Mouse (Mus musculus) hindbrain, postnatal 0 days (tissue): ENCODE results near the gene Slc37a3. TPM values are rescaled to one million over a fixed set of nuclear protein-coding genes. Genes with fewer than 3 reads are reported as not detected.
"Not testable (repeated sequence)": the region's sequence is repeated elsewhere in the genome, so short reads cannot be mapped to it uniquely, and the experiment has no call there.

ENCODE experiments used
- ATAC-seq: fragments of 200-750 bp; cut with Nextera tagmentation; 2 replicates; pipeline ENCODE4 v1.8.0; 2017; ENCODE audit warnings: mild to moderate bottlenecking, moderate TSS enrichment, moderate library complexity
- DNase-seq: peaks from one replicate; pipeline ENCODE4 v3.0.0-alpha.2; 2015; ENCODE audit warnings: low spot score
- H3K27ac ChIP-seq: fragments of 300-500 bp; sonication (generic); 2 replicates; pipeline ENCODE4 v1.5.1; 2014; ENCODE audit warnings: mild to moderate bottlenecking
- H3K27me3 ChIP-seq: fragments of 300-500 bp; sonication (generic); 2 replicates; pipeline ENCODE4 v1.6.1; 2014; ENCODE audit warnings: low read length, mixed read lengths; ENCODE audit not compliant: insufficient read depth
- H3K36me3 ChIP-seq: fragments of 300-500 bp; sonication (generic); 2 replicates; pipeline ENCODE4 v1.6.1; 2014; ENCODE audit warnings: low read length, mixed read lengths; ENCODE audit not compliant: insufficient read depth
- H3K4me1 ChIP-seq: fragments of 300-500 bp; sonication (generic); 2 replicates; pipeline ENCODE4 v1.6.1; 2014; ENCODE audit warnings: antibody characterized with exemption, low read length, mixed read lengths; ENCODE audit not compliant: insufficient read depth
- H3K4me2 ChIP-seq: fragments of 300-500 bp; sonication (generic); 2 replicates; pipeline ENCODE4 v1.6.1; 2014; ENCODE audit warnings: low read depth, mild to moderate bottlenecking, low read length, moderate library complexity, mixed read lengths
- H3K4me3 ChIP-seq: fragments of 300-500 bp; sonication (generic); 2 replicates; pipeline ENCODE4 v1.5.1; 2014; ENCODE audit warnings: low read length
- H3K9ac ChIP-seq: fragments of 300-500 bp; sonication (generic); replicated peaks from 2 replicates; pipeline ENCODE4 v1.6.1; 2014; ENCODE audit warnings: mild to moderate bottlenecking, low read length, moderate library complexity, mixed read lengths
- H3K9me3 ChIP-seq: fragments of 300-500 bp; sonication (generic); 2 replicates; pipeline ENCODE4 v1.6.1; 2016; ENCODE audit warnings: low read length, mixed read lengths
- CTCF ChIP-seq: IDR thresholded peaks from 2 replicates; pipeline ENCODE4 v1.5.1; 2016; ENCODE audit warnings: antibody characterized with exemption, control low read depth, low read depth
- WGBS: fragments of 180-500 bp; shearing (Covaris S2); extraction: QIAGEN DNeasy Blood & Tissue Kit; methylation state at CpG from one replicate; pipeline ENCODE4 v1.1.7; 2014; 5-methylcytosine and 5-hydroxymethylcytosine counted together
- polyA plus RNA-seq: library from polyadenylated mRNA; unstranded; fragments of >200 nt; fragmentation: Nextera tagmentation; extraction: Ambion mirVana; gene quantifications from 2 replicates; pipeline ENCODE4 v1.2.1, GENCODE M21; 2015
- total RNA-seq: library from RNA; depleted of rRNA; stranded (reverse); fragments of >200 nt; gene quantifications from 2 replicates; pipeline ENCODE4 v1.2.3, GENCODE M21; 2014

The Slc37a3 gene
- total and polyA plus RNA-seq, 2 experiments from 2014 or later = 45.6 to 48.2 TPM

- Histone ChIP-seq H3K27me3 (no peaks in the 10 kb centered on the region), H3K9me3 (no peaks in the 10 kb centered on the region), H3K36me3 (no peaks in the 10 kb centered on the region), H3K4me3 (peak within 1 kb of the TSS; percentile 27), H3K9ac (no peak within 1 kb of the TSS), H3K27ac (no peak within 1 kb of the TSS), H3K4me1 (0 out of 2 replicates have a peak, but pooled peaks cover 3% of the 10 kb centered on the region), H3K4me2 (peak within 1 kb of the TSS; percentile 55)
- 12% methylated on average over 20 of the region's 20 CpGs for WGBS
- no peak for TF ChIP-seq CTCF
- ATAC-seq (no peak), DNase-seq (no peak)
Observed at GRCm38 (mm10) chr6:39381125-39381880, 3.8 kb upstream of the Slc37a3 start, which contains the start of gene Rab19. TSS of gene Rab19 (plus strand) at chr6:39381175.

- Histone ChIP-seq H3K4me3 (no peak overlapping the region), H3K4me2 (no peak overlapping the region), H3K9me3 (no peaks in the 10 kb centered on the region), H3K27me3 (no peaks in the 10 kb centered on the region), H3K9ac (no peak overlapping the region), H3K36me3 (no peaks in the 10 kb centered on the region), H3K4me1 (0 out of 2 replicates have a peak, but pooled peaks cover 3% of the 10 kb centered on the region), H3K27ac (no peak overlapping the region)
- ATAC-seq (no peak), DNase-seq (no peak)
- no peak for TF ChIP-seq CTCF
- 90% methylated on average over 3 of the region's 3 CpGs for WGBS
Observed at GRCm38 (mm10) chr6:39380276-39380675, 2.8 kb upstream of the Slc37a3 start.

GRCm38 (mm10) chr6:39379749-39380148 lies 2.3 kb upstream of the Slc37a3 start:
- ATAC-seq = no peak
- H3K9ac ChIP-seq = no peak overlapping the region
- no peaks in the 10 kb centered on the region for H3K9me3 ChIP-seq
- 0 out of 2 replicates have a peak, but pooled peaks cover 3% of the 10 kb centered on the region for H3K4me1 ChIP-seq
- H3K4me3 ChIP-seq = no peak overlapping the region
- no peak overlapping the region for H3K27ac ChIP-seq
- no peak overlapping the region for H3K4me2 ChIP-seq
- no peaks in the 10 kb centered on the region for H3K36me3 ChIP-seq
- H3K27me3 ChIP-seq = no peaks in the 10 kb centered on the region
- DNase-seq = no peak
- 80% methylated on average over 8 of the region's 8 CpGs for WGBS
- TF ChIP-seq CTCF = no peak

GRCm38 (mm10) chr6:39379224-39379623 lies 1.7 kb upstream of the Slc37a3 start:
- H3K27ac ChIP-seq = no peak overlapping the region
- H3K9me3 ChIP-seq = no peaks in the 10 kb centered on the region
- DNase-seq = no peak
- no peaks in the 10 kb centered on the region for H3K36me3 ChIP-seq
- no peak for ATAC-seq
- no peaks in the 10 kb centered on the region for H3K27me3 ChIP-seq
- TF ChIP-seq CTCF = no peak
- no peak overlapping the region for H3K4me2 ChIP-seq
- no peak overlapping the region for H3K4me3 ChIP-seq
- H3K4me1 ChIP-seq = 0 out of 2 replicates have a peak, but pooled peaks cover 3% of the 10 kb centered on the region
- H3K9ac ChIP-seq = no peak overlapping the region
- WGBS = 71% methylated on average over 4 of the region's 4 CpGs

- DNase-seq, H3K4me2 ChIP-seq, H3K27ac ChIP-seq, H3K9me3 ChIP-seq, H3K4me3 ChIP-seq, H3K9ac ChIP-seq, H3K27me3 ChIP-seq, H3K4me1 ChIP-seq, ATAC-seq, H3K36me3 ChIP-seq: not testable (repeated sequence)
- WGBS = 76% methylated on average over 13 of the region's 13 CpGs
Observed at GRCm38 (mm10) chr6:39378161-39378835, 823 bp upstream of the Slc37a3 start.

- H3K4me2 ChIP-seq = peak overlapping the region; percentile 79
- no peaks in the 10 kb centered on the region for H3K36me3 ChIP-seq
- peak overlapping the region; percentile 78 for H3K9ac ChIP-seq
- H3K27me3 ChIP-seq = no peaks in the 10 kb centered on the region
- TF ChIP-seq CTCF = no peak
- peak overlapping the region; percentile 96 for H3K4me3 ChIP-seq
- no peak for DNase-seq
- 0 out of 2 replicates have a peak, but pooled peaks cover 3% of the 10 kb centered on the region for H3K4me1 ChIP-seq
- no peak for ATAC-seq
- no peak overlapping the region for H3K27ac ChIP-seq
- no peaks in the 10 kb centered on the region for H3K9me3 ChIP-seq
- 16% methylated on average over 9 of the region's 9 CpGs for WGBS
Observed at GRCm38 (mm10) chr6:39376775-39377174, 700 bp downstream of the Slc37a3 start.
